Mouse (Mus musculus) adrenal gland (tissue): Measurements from ENCODE around the gene Lrmda.

Source experiments
- intact Hi-C: fragments of 180-260 bp; cut with DNase I; formaldehyde crosslinking; loops from one replicate; pipeline ENCODE4 v1.15.1; 2025

The Lrmda gene

DNA sequence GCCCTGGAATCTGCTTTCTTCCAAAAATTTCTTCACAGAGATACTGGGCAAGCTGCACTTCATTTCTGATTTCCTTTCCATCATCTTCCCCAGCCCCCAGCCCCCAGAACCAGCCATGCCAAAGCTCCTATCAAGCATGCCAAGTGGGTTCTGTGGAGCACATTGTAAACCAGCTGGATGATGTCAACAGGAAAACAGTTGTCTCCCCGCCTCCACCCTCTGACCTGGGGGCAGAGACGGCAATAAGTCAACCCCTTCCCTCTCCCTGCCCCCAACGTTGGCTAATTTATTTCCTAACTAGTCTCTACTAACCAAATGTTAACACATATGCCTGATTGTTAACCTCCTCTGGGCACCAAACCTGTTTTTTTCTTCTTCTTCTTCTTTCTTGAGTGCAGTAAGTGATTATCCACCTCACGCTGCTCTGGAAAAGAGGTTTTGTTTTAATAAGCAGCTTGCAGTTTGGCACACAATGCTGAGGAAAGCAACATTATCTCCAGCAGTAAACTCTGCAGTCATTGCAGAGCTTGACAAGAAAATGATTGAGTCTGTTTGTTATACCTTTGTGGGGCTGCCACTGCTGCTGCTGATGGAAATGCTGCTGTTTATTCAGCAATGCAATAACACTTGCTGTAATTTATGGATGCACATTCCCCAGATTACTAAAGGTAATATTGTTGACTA lies 128.0 kb downstream of the Lrmda start:
- intact Hi-C loops = no loop called here

DNA sequence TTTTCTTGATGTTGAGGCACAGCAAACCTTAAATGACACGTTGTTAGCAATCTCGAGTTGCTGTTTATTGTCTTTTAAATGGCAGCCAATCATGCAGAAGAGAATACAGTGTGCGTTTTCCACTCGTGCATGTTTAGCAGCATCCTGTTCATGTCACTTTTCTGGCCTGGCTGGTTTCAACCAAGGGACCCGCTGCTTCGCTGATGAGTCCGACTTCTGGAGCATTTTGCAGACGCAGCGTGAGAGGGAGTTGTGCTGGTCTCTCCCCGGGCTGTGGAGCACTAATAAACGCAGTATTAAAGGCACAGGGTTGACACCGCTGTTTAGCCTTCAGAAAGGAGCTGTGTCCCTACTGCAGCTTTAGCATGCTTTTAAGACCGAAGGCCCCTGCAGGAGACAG lies 133.2 kb downstream of the Lrmda start:
- intact Hi-C loops = no loop called here

DNA sequence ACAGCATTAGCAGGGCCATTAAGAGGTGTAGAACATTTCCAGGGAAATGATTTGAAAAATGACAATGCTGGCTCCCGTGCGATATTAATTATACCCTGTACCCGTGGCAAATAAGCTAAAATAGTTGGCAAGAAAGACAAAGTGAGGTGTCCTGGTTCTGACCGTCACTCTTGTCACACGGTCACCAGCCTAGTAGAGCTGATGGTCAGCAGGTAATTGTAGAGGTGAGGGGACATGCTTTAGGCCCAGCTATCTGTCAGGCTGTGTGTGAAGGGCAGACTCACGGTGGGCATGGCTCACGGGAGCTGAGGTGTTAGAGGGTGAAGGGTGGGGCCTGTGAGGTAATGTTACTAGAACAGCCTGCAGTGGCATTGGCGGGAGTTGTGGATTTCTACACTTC lies 134.6 kb downstream of the Lrmda start:
- intact Hi-C loops = no loop called here

DNA sequence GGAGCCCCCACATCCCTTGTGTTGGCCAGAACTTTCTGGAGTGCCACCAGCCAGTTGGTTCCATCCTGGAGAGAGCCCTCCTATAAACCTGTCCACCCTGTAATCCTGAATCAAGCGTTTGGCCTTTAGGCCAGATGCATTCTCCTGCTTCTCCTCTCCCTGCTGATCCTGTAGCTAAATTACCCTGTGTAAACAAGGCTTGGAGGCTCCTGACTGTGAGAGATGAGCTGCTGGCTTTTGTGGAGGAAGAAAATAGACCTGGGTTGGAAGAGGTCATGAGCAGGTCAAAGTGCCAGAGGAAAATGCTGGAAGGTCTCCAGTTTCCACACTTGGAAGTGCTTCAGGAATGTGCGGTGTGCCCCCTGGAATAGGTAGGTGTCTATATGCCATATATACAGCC lies 135.5 kb downstream of the Lrmda start:
- intact Hi-C loops = no loop called here

DNA sequence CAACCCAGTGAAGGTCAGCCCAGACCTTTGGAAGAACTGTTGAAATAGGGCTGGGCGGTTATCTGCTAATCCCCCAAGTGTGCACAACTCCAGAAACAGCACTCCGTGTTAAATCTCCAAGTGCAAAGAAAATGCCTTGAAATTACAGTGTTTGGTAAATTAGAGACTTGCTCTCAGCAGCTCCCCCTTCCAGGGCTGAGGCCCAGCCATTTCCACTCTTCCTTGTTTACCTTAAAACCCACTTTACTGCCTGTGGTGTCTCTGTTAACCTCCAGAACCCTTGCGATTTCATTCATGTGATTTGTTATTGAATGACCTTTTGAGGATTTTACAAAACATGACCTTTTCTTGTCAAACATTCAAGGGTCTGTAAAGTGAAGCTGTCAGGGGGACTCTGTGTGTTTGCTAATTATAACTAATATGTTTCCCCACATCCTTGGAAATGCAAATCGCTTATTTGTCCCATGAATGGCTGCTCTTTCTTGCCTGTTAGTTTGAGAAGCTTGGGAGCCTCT lies 136.1 kb downstream of the Lrmda start:
- intact Hi-C loops = no loop called here

DNA sequence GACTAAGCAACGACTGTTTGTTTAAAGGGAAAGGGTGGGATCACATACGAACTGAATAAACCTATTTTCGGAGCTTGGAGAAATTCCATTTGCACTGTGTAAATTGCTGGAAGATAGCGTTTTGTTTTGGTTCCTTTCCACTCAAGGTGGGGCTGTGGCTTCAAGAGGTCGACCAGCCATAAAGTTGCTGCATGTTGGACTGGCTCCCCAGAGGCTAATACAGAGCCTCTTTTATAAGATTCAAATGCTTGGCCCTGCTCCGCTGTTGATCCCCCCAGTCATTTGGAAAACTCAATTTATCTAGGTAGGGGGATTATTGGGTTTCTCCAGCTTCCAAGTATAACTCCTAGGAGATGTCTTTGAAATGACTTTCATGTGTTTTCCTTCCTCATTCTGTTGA lies 137.5 kb downstream of the Lrmda start:
- intact Hi-C loops = no loop called here

DNA sequence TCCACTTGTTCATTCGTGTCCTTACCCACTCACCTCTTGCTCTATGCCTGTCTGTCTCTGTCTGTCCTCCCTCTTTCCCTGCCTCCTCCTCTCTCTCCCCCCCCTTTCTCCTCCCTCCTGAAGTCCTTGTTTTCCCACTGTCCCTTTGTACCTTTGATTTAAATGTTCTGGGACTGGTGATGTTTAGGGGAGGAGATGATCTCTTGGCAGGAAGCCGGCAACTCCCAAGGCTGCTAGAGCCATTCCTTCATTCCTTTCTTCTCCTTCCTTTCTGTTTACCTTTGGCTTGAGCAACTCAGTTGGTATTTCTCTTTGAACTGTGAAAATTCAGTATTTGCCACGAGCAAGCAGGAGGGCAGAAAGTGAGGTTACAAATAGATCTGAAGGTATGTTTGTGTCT lies 141.9 kb downstream of the Lrmda start:
- intact Hi-C loops = no loop called here

DNA sequence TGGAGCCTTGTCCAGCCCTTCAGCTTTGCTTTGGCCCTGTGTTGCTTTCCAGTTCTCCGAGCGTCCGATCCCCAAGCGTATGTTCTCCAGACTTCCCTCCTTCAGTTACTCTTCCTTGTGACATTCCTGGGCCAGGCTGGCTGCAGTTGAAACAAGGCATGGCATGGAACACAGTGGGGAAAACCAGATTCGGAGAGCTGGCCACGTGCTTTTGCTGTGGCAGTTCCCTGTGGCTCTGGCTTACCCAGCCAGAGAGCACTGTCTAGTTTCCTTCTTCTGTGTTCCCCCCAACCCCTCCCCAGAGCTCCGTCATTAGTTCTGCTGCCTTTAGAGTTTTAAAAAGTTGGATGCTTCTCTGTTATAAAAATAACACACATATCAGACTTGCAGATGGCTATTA lies 147.8 kb downstream of the Lrmda start:
- intact Hi-C loops = no loop called here

DNA sequence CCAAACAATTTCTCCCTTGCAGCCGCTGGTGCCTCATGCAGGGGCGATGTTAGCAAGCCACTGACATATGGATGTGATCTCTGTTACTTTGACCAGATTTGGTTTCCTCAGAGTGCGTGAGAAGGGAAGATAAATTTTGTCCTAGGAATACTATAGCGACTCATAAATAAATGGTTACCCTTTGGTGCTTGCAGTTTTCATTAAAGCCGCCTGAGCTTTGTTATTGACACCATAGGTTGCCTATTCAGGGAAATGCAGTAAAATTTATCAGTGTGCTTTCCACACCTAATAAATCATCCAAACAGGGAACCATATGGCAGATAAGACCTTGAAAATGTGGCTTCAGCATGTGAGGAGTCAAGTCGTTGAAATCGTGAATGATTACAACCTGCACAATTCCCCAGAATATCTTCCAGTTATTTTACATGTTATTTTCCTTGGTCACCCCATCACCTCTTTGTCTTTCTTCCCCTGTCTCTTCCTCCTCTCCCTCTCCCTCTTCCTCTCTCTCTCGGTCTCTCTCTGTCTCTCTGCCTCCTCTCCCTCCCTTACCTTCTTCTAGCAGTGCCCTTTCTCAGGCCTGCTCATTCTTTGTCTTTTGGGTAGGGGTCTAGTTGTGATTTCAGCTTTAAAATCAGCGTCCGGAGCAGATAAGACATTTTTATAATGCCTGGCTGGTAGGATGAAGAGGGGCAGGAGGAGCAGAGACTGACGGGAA lies 148.7 kb downstream of the Lrmda start:
- intact Hi-C loops = no loop called here

DNA sequence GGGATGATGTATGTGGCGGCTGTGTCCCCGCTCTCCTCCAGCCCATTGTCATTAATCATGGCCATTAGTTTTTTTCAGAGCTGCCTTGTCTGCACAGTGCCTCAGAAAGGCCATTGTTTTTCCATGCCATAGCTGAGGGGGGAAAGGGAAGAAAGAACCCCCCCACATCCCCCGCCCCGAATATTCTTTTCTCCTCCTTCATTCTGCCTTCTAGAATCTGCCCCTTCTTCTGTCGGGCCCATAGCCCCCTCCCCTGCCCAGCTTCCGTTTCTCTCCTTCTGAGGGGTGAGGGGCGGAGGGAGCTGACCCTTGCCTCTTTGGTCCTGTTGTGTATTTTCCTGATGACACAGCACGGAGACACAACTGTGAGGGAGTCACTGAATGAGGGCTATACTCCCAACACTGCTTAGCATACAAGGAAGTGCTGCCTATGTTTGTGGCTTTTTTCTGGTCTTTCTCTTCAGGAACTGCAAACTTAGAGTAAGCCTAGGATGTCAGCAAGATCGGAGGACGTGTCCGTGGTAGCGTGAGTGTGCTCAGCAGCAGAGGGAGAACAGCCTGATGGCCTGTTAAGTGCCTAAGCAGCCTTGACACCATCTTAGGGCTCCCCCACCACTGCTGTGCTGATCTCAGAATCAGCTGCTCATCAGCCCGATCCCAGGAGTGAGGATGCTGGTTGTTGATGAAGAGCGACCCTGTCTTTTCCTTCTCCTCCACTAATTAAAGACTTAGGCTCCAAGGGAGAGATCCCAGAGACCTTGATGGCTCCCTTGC lies 149.5 kb downstream of the Lrmda start:
- intact Hi-C loops = no loop called here

DNA sequence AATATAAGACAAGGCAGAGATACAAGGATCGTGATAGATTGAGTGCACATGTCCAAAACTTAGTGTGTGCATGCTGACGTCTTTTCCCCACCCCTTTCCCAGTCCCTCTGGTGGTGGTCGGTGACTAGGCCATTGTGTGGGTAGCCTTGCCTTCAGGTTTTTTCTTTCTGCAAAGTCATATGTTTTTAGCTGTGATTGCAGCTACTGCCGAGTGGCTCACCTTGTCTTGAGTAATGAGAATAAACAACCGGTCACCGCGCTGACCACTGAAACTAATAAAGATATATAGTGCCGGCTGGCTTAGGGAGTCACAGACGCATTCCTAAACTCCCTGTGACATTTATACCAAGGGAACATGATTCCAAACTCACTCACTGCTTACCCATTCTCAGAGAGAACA lies 155.2 kb downstream of the Lrmda start:
- intact Hi-C loops = no loop called here

DNA sequence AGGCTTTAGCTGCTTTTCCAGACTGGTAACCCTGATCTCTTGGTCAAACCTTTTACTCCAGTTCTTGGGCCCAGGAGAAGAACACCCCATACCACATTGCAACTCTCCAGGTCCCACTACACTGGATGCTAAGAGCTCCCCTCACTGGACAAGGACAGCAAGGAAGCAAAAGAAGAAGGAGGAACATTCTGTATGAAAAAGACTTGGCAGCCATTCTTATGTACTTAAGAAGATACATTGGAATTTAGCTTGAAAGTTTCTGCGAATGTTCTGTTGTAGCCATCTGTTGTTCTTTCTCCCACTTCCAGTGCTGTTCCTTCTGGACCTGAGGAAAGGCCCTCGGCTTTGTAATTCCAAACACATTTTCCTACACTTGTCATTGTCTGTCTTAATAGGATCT lies 160.2 kb downstream of the Lrmda start:
- intact Hi-C loops = no loop called here

DNA sequence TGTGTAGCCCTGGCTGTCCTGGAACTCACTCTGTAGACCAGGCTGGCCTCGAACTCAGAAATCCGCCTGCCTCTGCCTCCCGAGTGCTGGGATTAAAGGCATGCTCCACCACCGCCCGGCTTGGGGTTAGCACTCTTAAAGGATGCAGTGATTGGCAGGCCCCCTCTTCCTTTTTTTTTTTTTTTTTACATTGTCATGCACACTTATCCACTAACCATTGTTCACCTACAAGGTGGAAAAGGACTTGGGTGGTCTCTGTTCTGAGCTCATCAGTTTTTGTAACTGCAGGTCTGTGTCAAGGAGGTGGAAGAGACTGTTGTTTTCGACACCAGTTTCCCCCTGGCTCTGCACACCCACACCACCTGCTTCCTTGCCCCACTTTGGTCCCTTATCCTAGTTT lies 162.0 kb downstream of the Lrmda start:
- intact Hi-C loops = no loop called here

DNA sequence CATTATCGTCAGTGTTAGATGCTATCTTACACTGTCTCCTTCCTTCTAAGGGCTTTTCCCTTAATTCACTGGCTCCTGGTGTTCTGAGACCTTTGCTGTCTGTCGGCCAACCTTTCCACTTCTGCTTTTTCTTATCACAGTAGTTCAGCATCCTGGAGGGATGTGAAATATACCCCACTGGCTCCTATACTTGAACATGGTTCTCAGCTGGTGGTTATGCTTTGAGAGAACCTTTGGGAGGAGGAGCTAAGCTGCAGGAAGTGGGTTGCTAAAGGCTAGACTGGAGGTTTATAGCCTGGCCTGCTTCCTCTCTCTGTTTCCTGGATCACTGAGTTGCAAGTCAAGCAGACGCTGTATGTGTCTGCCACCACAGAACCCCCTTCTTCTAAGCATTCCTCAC lies 163.7 kb downstream of the Lrmda start:
- intact Hi-C loops = no loop called here

DNA sequence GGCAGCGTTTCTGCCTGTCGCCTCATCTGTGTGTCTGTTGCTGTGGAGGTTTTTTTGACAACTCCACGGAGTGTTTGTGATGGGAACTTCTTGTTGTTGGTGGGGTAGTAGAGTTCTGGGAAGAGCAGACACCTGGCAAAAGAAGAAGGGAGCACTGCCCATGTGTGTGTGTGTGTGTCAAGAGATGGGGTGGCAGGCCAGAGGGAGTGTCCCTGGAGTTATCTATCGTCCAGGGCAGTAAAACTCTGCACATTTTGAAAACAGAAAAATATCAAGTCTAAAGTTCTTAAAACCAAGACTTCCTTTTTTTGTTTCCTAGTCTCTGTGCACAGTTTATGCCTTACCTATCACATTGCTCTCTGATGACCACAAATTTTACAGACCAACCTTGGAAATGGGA lies 165.9 kb downstream of the Lrmda start:
- intact Hi-C loops = no loop called here

DNA sequence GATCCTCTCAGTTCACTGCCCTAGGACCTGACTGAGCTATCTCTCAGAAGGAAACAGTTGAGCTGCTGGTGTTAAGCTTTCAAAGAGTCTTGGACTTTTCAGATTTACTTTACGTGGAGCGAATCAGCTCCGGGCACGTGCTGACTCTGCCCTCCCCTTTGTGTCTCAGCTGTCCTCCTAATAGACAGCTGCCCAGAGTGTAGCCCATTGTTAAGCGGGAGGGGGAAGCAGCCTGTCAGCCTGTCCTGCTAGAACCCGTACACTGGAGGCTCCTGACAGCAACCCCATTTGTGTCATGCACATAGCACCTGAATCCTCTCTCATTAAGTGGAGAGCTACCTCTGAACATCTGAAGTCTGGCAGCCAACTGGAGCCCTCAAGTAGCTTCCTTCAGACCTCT lies 170.6 kb downstream of the Lrmda start:
- intact Hi-C loops = no loop called here

DNA sequence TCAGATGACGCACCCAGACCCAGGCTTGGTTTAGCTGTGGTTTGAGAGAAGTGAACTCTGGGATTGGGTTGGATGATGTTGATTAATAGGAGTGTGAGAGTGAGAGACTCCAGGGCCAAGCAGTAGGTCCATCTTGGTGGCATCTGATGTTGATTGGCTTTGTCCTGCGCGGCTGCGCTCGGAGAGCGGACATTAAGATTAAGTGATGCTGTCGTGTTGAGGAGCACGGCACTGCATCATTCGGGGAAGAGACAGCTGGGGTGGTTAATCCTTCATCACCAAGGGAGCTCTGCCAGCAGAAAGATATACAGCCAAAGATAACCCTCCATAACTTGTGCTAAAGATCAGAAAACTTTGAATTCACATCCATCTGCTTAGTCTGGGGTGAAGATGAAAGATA lies 172.7 kb downstream of the Lrmda start:
- intact Hi-C loops = no loop called here

DNA sequence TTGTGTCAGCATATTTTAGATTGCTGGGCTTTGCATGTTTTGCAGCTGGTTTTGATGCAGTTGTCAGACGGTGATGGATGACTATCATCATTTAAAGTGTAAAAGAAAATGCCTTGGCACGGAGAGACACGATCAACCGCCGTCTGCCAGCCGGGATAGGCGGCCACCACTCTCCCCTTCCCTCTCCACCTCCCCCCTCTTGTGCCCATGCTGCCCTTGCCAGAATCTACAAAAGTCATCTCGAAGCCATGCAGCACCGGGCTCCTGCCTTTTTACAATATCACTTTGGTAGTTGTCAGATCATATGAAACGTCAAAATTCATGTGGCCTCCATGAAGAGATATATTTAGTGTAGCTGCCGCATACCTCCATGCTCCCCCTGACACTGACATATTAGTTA lies 178.5 kb downstream of the Lrmda start:
- intact Hi-C loops = no loop called here

DNA sequence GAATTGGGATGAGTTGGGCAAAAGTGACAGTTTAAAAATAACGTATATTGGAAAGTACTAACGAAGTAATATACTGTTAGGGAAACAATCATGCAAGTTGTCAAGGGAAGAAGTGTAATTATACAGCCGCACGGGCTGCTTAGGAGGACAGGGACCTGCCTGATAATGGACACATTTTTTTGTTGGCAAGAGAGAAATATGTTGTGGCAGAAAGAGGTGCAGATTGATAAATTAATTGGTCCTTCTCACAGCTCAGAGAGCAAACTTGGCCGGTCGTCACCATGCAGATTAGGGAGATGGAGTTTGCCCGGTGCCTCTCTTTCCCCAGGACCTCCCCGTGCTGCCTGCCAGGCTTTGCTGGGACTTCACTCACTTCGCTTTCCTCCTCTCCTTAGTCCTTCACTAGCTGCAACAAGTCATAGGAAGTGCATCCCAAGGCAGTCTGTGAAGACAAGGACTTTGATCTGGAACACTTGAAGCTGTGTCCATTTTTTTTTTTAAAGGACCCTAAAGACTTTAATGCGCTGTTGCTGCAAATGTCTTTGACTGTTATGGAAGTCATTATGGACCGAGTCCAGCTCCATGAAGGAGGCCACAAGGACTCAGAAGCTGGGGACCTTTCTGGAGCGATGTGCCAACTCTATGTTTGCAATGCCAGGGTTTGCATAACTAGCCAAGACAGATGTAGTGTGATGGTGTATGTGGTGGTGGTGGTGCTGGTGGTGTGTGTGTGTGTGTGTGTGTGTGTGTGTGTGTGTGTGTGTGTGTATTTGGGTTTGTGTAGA lies 179.3 kb downstream of the Lrmda start:
- intact Hi-C loops = no loop called here

DNA sequence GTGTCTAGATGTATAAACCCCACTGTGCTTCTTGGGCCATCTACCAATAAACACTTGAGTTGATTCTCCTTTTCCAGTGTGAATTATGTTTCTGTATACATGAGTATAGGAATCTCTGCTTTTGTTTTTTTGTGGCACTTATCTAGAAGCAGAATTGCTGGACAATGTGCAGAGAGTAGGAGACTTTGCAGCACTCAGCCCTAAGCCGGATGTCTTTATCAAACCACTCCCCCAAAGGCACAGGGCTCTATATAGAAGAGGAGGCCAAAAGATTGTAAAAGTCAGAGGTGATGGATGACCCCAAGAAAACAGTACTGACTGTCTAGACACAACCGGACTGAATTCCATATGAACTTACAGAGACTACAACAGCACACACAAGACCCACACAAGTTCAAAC lies 182.2 kb downstream of the Lrmda start:
- intact Hi-C loops = no loop called here

DNA sequence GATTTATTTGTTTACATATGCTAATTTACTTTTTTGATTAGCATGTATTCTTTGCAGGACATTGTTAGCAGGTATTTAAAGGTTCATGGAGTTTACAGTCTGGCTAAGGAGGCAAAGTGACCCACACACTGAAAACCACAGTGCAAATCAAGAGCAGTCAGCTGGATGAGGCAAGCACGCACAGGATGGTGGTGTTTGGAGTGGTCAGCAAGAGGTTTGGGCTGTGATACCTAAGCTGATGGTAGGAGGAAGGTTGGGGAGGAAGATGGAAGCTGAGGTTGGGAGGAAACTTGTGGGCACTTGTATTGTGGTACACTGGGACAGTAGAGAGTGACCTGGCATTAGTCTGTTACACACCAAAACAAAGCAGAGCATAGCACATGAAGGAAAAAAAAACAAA lies 191.1 kb downstream of the Lrmda start:
- intact Hi-C loops = no loop called here

DNA sequence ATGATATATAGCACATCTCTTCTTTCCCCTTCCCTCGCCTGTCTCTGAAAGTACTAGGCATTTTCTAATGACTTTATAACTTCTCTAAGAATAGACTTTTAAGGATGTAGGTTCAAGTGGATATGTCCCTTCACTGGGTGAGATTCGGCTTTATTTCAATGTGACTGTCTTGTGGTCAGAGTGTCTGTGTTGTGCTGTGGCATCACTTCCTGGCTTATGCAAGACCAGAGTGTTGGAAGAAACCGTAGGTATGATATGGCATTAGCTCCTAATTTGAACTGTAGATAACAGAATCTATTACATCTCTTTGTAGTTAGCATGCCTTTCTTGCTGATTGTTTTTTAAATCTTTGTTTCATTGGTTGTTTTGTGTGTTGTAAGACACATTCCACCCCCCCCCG lies 198.7 kb downstream of the Lrmda start:
- intact Hi-C loops = no loop called here
